Mouse (Mus musculus) kidney, adult 2 months (tissue): ENCODE measurements at regions not wholly inside any gene's neighbourhood (a gene's known extent, or its start where the extent isn't known, plus 50 kb on each side); places are given as distances from the start of the nearest gene placed in this dataset.

Source experiments
- DNase-seq: peaks from one replicate; pipeline ENCODE4 v3.0.0; 2021
- H3K27ac ChIP-seq: fragments of 200-500 bp; 2 replicates; pipeline ENCODE4 v1.5.1; 2012; ENCODE audit warnings: low read depth, low read length, control low read depth, inconsistent platforms; ENCODE audit not compliant: insufficient read depth
- H3K27me3 ChIP-seq: fragments of 200-500 bp; replicated peaks from 2 replicates; pipeline ENCODE4 v1.6.1; 2012; ENCODE audit warnings: mild to moderate bottlenecking, moderate library complexity, low read length, inconsistent platforms; ENCODE audit not compliant: control insufficient read depth, insufficient read depth
- H3K36me3 ChIP-seq: fragments of 200-500 bp; 2 replicates; pipeline ENCODE4 v1.6.1; 2012; ENCODE audit warnings: mild to moderate bottlenecking, moderate library complexity, low read length, inconsistent platforms; ENCODE audit not compliant: control insufficient read depth, insufficient read depth
- H3K4me1 ChIP-seq: fragments of 200-500 bp; 2 replicates; pipeline ENCODE4 v1.6.1; 2011; ENCODE audit warnings: low read length; ENCODE audit not compliant: control insufficient read depth, insufficient read depth
- H3K4me3 ChIP-seq: fragments of 200-500 bp; 2 replicates; pipeline ENCODE4 v1.5.1; 2011; ENCODE audit warnings: mild to moderate bottlenecking, low read depth, low read length, control low read depth; ENCODE audit not compliant: insufficient read depth
- CTCF ChIP-seq: fragments of 200-500 bp; conservative IDR thresholded peaks from 2 replicates; pipeline ENCODE4 v1.5.1; 2011; ENCODE audit warnings: low read depth, mild to moderate bottlenecking, control low read depth, low read length, moderate library complexity, mixed read lengths; ENCODE audit not compliant: insufficient read depth, insufficient read length
- POLR2A ChIP-seq: fragments of 200-500 bp; IDR thresholded peaks from one replicate; pipeline ENCODE4 v1.6.1; 2011; ENCODE audit warnings: low read depth, low read length, control low read depth
- WGBS: fragments of 180-500 bp; shearing (Covaris S2); methylation state at CpG from one replicate; pipeline ENCODE4 v1.1.7; 2018; 5-methylcytosine and 5-hydroxymethylcytosine counted together

GRCm38 (mm10) chr8:96680416-96681027, 792.2 kb upstream of the Got2 start:
- H3K36me3 ChIP-seq, result no peaks in the 10 kb centered on the region
- 93% methylated on average over 16 of the region's 16 CpGs for whole genome bisulfite sequencing
- DNase-seq, result no peak
- no peaks in the 10 kb centered on the region for H3K4me1 ChIP-seq
- no peak for TF ChIP-seq POLR2A
- TF ChIP-seq CTCF, result no peak
- no peak overlapping the region for H3K4me3 ChIP-seq
- H3K27ac ChIP-seq, result no peak overlapping the region
- no peaks in the 10 kb centered on the region; the same call in 1 of the 2 replicates for H3K27me3 ChIP-seq

- H3K36me3 ChIP-seq, result no peaks in the 10 kb centered on the region
- no peak for TF ChIP-seq POLR2A
- H3K4me1 ChIP-seq, result no peaks in the 10 kb centered on the region
- no peak overlapping the region for H3K4me3 ChIP-seq
- 74% methylated on average over 4 of the region's 4 CpGs for WGBS
- no peaks in the 10 kb centered on the region; the same call in 1 of the 2 replicates for H3K27me3 ChIP-seq
- no peak overlapping the region for H3K27ac ChIP-seq
- no peak for DNase-seq
Measured at GRCm38 (mm10) chr8:96679510-96679909, 791.2 kb upstream of the Got2 start.

GRCm38 (mm10) chr8:96674703-96675102, 786.4 kb upstream of the Got2 start:
- Histone ChIP-seq H3K4me1 (no peaks in the 10 kb centered on the region), H3K27ac (no peak overlapping the region), H3K36me3 (no peaks in the 10 kb centered on the region), H3K4me3 (no peak overlapping the region), H3K27me3 (no peaks in the 10 kb centered on the region; the same call in 1 of the 2 replicates)
- TF ChIP-seq CTCF (no peak), POLR2A (no peak)
- WGBS, result 38% methylated on average over 8 of the region's 8 CpGs
- no peak for DNase-seq

- no peaks in the 10 kb centered on the region for H3K4me1 ChIP-seq
- H3K36me3 ChIP-seq, result no peaks in the 10 kb centered on the region
- H3K27me3 ChIP-seq, result no peaks in the 10 kb centered on the region
- no peak overlapping the region for H3K4me3 ChIP-seq
- DNase-seq, result peak; percentile 7
- WGBS, result 52% methylated on average over 8 of the region's 8 CpGs
- no peak overlapping the region for H3K27ac ChIP-seq
- TF ChIP-seq POLR2A (no peak), CTCF (no peak)
Measured at GRCm38 (mm10) chr8:96656495-96657279, 768.3 kb upstream of the Got2 start.

GRCm38 (mm10) chr8:96647743-96648142, 759.4 kb upstream of the Got2 start:
- TF ChIP-seq POLR2A, result no peak
- TF ChIP-seq CTCF, result no peak

More at GRCm38 (mm10) chr8:96647743-96648142, 759.4 kb upstream of the Got2 start:
- no peak overlapping the region for H3K4me3 ChIP-seq
- H3K4me1 ChIP-seq, result no peaks in the 10 kb centered on the region
- H3K27me3 ChIP-seq, result no peaks in the 10 kb centered on the region
- WGBS, result 46% methylated on average over 5 of the region's 5 CpGs
- no peak for DNase-seq
- H3K36me3 ChIP-seq, result no peaks in the 10 kb centered on the region
- H3K27ac ChIP-seq, result no peak overlapping the region
